Mouse (Mus musculus) stomach, embryonic 14.5 days (tissue): Measurements from ENCODE around the gene Syce2. TPM values are rescaled to one million over a fixed set of nuclear protein-coding genes. Genes with fewer than 3 reads are reported as not detected.
A peak's percentile ranks its signal among the peaks of the same experiment; 100 is the strongest.

Source experiments
- ATAC-seq: fragments of 200-750 bp; cut with Nextera tagmentation; 2 replicates; pipeline ENCODE4 v1.8.0; 2017; ENCODE audit warnings: low read depth, moderate TSS enrichment; ENCODE audit not compliant: insufficient number of reproducible peaks, insufficient read depth, low FRiP score
- H3K27ac ChIP-seq: fragments of 300-500 bp; sonication (generic); 2 replicates; pipeline ENCODE4 v1.5.1; 2014; ENCODE audit warnings: mild to moderate bottlenecking, low read length, moderate library complexity, mixed read lengths
- H3K27me3 ChIP-seq: fragments of 300-500 bp; sonication (generic); 2 replicates; pipeline ENCODE4 v1.6.1; 2014; ENCODE audit warnings: low read length, control low read depth, mixed read lengths; ENCODE audit not compliant: control insufficient read depth, insufficient read depth
- H3K36me3 ChIP-seq: fragments of 300-500 bp; sonication (generic); 2 replicates; pipeline ENCODE4 v1.6.1; 2014; ENCODE audit warnings: mild to moderate bottlenecking, control low read depth, low read length, moderate library complexity, mixed read lengths; ENCODE audit not compliant: control insufficient read depth, insufficient read depth
- H3K4me1 ChIP-seq: fragments of 300-500 bp; sonication (generic); 2 replicates; pipeline ENCODE4 v1.6.1; 2014; ENCODE audit warnings: low read length, control low read depth, mixed read lengths; ENCODE audit not compliant: control insufficient read depth, insufficient read depth
- H3K4me2 ChIP-seq: fragments of 300-500 bp; sonication (generic); replicated peaks from 2 replicates; pipeline ENCODE4 v1.6.1; 2014; ENCODE audit warnings: low read depth, low read length, control low read depth
- H3K4me3 ChIP-seq: fragments of 300-500 bp; sonication (generic); 2 replicates; pipeline ENCODE4 v1.5.1; 2014; ENCODE audit warnings: low read depth, low read length, control low read depth
- H3K9ac ChIP-seq: fragments of 300-500 bp; sonication (generic); replicated peaks from 2 replicates; pipeline ENCODE4 v1.6.1; 2014; ENCODE audit warnings: low read depth, mild to moderate bottlenecking, control low read depth, low read length, moderate library complexity, mixed read lengths
- H3K9me3 ChIP-seq: fragments of 300-500 bp; sonication (generic); 2 replicates; pipeline ENCODE4 v1.6.1; 2016; ENCODE audit warnings: low read depth, low read length, control low read depth; ENCODE audit not compliant: control insufficient read depth
- WGBS: fragments of 180-500 bp; shearing (Covaris S2); extraction: QIAGEN DNeasy Blood & Tissue Kit; methylation state at CpG from one replicate; pipeline ENCODE4 v1.1.7; 2014; 5-methylcytosine and 5-hydroxymethylcytosine counted together
- polyA plus RNA-seq: library from polyadenylated mRNA; unstranded; fragments of >200 nt; fragmentation: Nextera tagmentation; extraction: Ambion mirVana; gene quantifications from 2 replicates; pipeline ENCODE4 v1.2.1, GENCODE M21; 2014

Syce2 gene
- polyA plus RNA-seq, 1 experiment from 2014 or later = 77.8 TPM

GRCm38 (mm10) chr8:84847684-84848435, 24.1 kb upstream of the Syce2 start:
- peak overlapping the region; percentile 93 for H3K4me3 ChIP-seq
- peak overlapping the region; percentile 80 for H3K4me2 ChIP-seq
- H3K9me3 ChIP-seq = no peaks in the 10 kb centered on the region
- WGBS = 46% methylated on average over 6 of the region's 6 CpGs
- no peaks in the 10 kb centered on the region for H3K27me3 ChIP-seq
- H3K27ac ChIP-seq = peak overlapping the region; percentile 82
- H3K36me3 ChIP-seq = peaks cover 30% of the 10 kb centered on the region
- H3K4me1 ChIP-seq = peaks cover 20% of the 10 kb centered on the region
- peak overlapping the region; percentile 64; the same call in 1 of the 2 replicates for H3K9ac ChIP-seq
- no peak for ATAC-seq

DNA sequence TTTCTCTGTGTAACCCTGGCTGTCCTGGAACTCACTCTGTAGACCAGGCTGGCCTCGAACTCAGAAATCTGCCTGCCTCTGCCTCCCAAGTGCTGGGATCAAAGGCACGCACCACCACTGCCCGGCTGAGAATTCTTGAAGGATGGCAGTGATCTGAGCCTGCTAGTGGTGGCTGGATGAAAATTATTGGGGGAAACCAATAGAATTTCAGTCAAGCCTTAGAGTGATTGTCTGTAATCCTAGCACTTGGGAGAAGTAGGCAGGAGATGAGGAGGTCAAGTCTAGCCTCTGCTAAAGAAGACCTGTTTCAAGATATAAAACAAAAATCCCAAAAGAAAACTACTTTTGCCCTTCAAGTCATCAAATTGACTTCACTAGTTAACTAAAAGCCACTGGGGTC, 15.5 kb upstream of the Syce2 start:
- Histone ChIP-seq H3K4me3 (peak overlapping the region; percentile 91; the same call in 1 of the 2 replicates), H3K9me3 (no peaks in the 10 kb centered on the region)
- WGBS = 97% methylated on average over 3 of the region's 3 CpGs

GRCm38 (mm10) chr8:84856864-84857441, 15.0 kb upstream of the Syce2 start, which contains the start of gene Farsa:
Farsa (plus strand) TSS chr8:84856989.
- Histone ChIP-seq H3K4me2 (peak within 1 kb of the TSS; percentile 94), H3K4me3 (peak within 1 kb of the TSS; percentile 91), H3K27ac (peak within 1 kb of the TSS; percentile 69; the same call in 1 of the 2 replicates), H3K9ac (peak within 1 kb of the TSS; percentile 82), H3K9me3 (no peaks in the 10 kb centered on the region), H3K4me1 (peaks cover 11% of the 10 kb centered on the region), H3K27me3 (no peaks in the 10 kb centered on the region), H3K36me3 (peaks cover 20% of the 10 kb centered on the region)
- ATAC-seq = peak; percentile 96
- WGBS = under 1% methylated on average over 39 of the region's 39 CpGs

More for the DNA sequence above, 15.5 kb upstream of the Syce2 start:
- Histone ChIP-seq H3K36me3 (peaks cover 15% of the 10 kb centered on the region), H3K4me2 (no peak overlapping the region), H3K4me1 (peaks cover 11% of the 10 kb centered on the region), H3K9ac (no peak overlapping the region), H3K27ac (no peak overlapping the region), H3K27me3 (no peaks in the 10 kb centered on the region)
- ATAC-seq = no peak

DNA sequence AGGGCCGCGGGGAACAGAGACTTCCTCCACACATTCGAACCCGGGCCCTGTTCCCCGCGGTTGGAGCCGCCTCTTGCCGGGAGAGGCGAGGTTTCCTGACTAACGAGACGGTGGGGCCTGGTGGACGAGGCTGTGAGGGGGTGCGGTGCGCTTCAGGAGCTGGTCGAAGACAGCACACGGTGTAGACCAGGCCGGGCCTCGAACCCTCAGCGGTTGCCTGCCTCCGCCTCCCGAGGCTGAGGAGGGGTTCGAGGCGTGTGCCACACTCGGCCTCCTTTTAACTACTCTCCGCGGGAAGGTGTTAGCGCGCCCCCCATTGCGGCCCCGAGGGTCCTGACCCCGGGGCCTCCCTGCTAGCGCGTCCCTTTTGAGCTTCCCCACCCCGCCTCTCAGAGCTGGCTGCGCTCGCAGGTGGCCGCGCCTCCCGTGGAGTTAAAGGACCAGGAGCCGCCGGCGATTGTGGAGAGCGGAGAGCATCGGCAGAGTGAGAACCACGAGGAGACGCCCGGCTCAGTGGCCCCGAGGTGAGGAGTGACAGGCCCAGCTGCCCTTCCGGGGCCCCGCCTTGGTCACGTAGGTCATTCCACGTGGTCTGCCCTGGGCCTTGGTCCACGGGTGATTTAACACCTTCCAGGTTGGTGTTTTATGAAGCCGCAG, 526 bp downstream of the Syce2 start:
- Histone ChIP-seq H3K4me3 (peak overlapping the region; percentile 49), H3K9me3 (no peaks in the 10 kb centered on the region), H3K4me1 (peaks cover 9% of the 10 kb centered on the region; the same call in 1 of the 2 replicates), H3K4me2 (peak overlapping the region; percentile 99), H3K9ac (peak overlapping the region; percentile 45; the same call in 1 of the 2 replicates), H3K27me3 (no peaks in the 10 kb centered on the region), H3K27ac (no peak overlapping the region), H3K36me3 (peaks cover 16% of the 10 kb centered on the region)
- ATAC-seq = peak; percentile 48
- 2% methylated on average over 54 of the region's 54 CpGs for WGBS

- Histone ChIP-seq H3K4me3 (peak overlapping the region; percentile 49), H3K4me2 (peak overlapping the region; percentile 99), H3K27ac (no peak overlapping the region), H3K27me3 (no peaks in the 10 kb centered on the region), H3K4me1 (peaks cover 9% of the 10 kb centered on the region; the same call in 1 of the 2 replicates), H3K36me3 (peaks cover 10% of the 10 kb centered on the region), H3K9me3 (no peaks in the 10 kb centered on the region), H3K9ac (no peak overlapping the region)
- WGBS = 56% methylated on average over 4 of the region's 4 CpGs
- ATAC-seq = no peak
Measured at GRCm38 (mm10) chr8:84873016-84873415, 1.1 kb downstream of the Syce2 start.

- H3K9ac ChIP-seq = no peak overlapping the region
- H3K27me3 ChIP-seq = no peaks in the 10 kb centered on the region
- no peaks in the 10 kb centered on the region; the same call in 1 of the 2 replicates for H3K36me3 ChIP-seq
- peaks cover 9% of the 10 kb centered on the region; the same call in 1 of the 2 replicates for H3K4me1 ChIP-seq
- 89% methylated on average over 3 of the region's 3 CpGs for WGBS
- no peak overlapping the region for H3K27ac ChIP-seq
- no peak overlapping the region for H3K4me3 ChIP-seq
- H3K4me2 ChIP-seq = no peak overlapping the region
- ATAC-seq = no peak
- H3K9me3 ChIP-seq = no peaks in the 10 kb centered on the region
Measured at GRCm38 (mm10) chr8:84874339-84874738, 2.4 kb downstream of the Syce2 start.

DNA sequence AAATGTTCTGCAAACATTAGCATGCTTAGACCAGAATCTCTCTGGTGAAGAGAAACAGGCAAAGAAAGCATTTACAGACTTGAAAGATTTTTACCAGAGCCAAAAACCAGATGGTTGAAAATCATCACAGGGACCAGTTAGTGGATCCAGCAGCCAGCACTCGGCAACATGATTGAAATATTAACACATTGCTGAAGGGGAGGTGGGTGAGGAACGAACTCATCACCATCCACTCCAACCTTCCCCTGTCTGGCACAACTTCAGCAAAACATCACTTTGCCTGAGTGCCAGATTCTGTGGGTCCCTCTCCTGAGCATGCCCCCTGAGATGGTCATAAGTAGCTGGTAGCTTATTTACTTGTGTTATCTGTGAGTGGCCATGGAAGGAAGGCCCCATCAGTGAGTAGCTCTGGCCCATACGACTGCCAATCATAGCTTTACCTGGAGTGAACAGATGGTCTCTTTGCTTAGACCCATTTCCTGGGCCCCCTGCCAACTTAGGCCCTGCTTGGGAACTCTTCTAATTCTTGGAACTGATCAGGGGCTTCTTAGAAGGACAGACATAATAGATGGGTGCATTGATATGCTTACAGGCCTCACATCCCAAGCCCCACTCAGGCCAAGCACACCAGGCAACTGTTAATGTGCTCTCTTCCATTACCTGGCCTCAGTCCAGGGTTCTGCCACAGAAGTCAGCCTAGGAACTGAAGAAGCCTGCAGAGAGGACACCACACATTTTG, 5.6 kb downstream of the Syce2 start:
- H3K36me3 ChIP-seq = no peaks in the 10 kb centered on the region
- H3K4me1 ChIP-seq = peaks cover 6% of the 10 kb centered on the region; the same call in 1 of the 2 replicates
- WGBS = 80% methylated on average over 3 of the region's 3 CpGs
- no peak overlapping the region for H3K4me3 ChIP-seq
- H3K9me3 ChIP-seq = no peaks in the 10 kb centered on the region
- no peak overlapping the region for H3K9ac ChIP-seq
- H3K27me3 ChIP-seq = no peaks in the 10 kb centered on the region
- H3K27ac ChIP-seq = no peak overlapping the region
- H3K4me2 ChIP-seq = no peak overlapping the region
- ATAC-seq = no peak

- Histone ChIP-seq H3K27ac (no peak overlapping the region), H3K4me1 (no peaks in the 10 kb centered on the region), H3K9me3 (no peaks in the 10 kb centered on the region), H3K27me3 (no peaks in the 10 kb centered on the region), H3K9ac (no peak overlapping the region), H3K36me3 (no peaks in the 10 kb centered on the region), H3K4me3 (no peak overlapping the region), H3K4me2 (no peak overlapping the region)
- ATAC-seq = no peak
- WGBS = 61% methylated on average over 1 of the region's 1 CpGs
Measured at GRCm38 (mm10) chr8:84878915-84879314, 7.0 kb downstream of the Syce2 start.
